Mouse (Mus musculus) small intestine, adult 2 months (tissue): Measurements from ENCODE around the gene Meis1.

ENCODE experiments used
- CTCF ChIP-seq: fragments of 200-500 bp; IDR thresholded peaks from 2 replicates; pipeline ENCODE4 v1.5.1; 2012; ENCODE audit warnings: low read depth, mild to moderate bottlenecking, control low read depth, inconsistent platforms, low read length, moderate library complexity, mixed read lengths; ENCODE audit not compliant: insufficient replicate concordance, insufficient read length; ENCODE audit errors: extremely low read depth
- POLR2A ChIP-seq: fragments of 200-500 bp; IDR thresholded peaks from 2 replicates; pipeline ENCODE4 v1.6.1; 2012; ENCODE audit warnings: low read depth, mild to moderate bottlenecking, control low read depth, inconsistent platforms, low read length, moderate library complexity

DNA sequence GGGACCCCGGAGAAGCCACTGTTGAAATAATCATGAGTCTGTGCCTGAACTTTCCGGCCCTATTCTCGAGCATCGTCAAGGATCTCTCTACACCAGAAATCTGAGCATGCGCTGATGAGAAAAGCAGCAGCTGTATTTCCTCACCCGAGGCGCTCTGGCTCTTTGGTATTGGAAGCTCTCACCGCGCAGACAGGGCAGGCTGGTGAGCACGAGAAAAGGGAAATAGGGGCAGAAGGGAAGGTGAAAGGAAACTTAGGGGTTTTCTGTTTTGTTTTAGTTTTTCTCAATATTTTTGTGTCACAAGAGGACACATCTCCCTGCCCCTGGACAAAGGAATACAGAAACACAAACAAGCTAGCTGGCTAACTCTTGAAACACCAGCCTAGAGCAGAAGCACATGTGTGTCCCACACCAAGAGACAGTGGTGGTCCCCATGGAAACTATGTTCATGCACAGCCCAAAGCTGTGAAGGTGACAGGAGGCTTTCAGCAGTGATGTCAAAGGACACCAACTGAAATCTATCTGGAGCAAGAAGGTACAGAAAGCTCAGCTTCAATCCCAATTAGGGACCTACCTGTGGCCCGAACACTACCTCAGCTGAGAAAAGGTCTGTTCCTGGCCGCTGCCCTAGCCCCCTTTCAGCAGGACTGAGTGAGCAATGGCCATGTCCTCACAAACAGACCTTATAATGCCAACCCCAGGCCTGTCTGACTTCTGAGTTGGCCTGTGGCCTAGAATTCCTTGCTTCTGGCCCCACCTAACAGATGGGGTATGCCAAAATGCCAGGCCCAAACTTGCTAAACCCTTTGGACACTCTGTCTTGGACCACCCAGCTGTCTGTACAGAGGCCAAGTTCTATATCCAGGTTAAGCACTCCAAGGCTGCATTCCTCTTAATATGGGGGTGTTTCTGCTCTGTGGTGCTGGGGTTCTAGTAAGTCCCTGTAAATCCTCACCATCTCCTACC is 60.7 kb downstream of the Meis1 start:
- TF ChIP-seq CTCF, result no peak
- TF ChIP-seq POLR2A, result no peak
